Mouse (Mus musculus) embryonic facial prominence, embryonic 10.5 days (tissue): ENCODE data around the gene Nol9. TPM values are rescaled to one million over a fixed set of nuclear protein-coding genes. Genes with fewer than 3 reads are reported as not detected.

Experiments used
- DNase-seq: peaks from one replicate; pipeline ENCODE4 v3.0.0-alpha.2; 2017; ENCODE audit warnings: low spot score
- H3K27ac ChIP-seq: fragments of 300-500 bp; sonication (generic); replicated peaks from 2 replicates; pipeline ENCODE4 v1.5.1; 2016; ENCODE audit warnings: mild to moderate bottlenecking
- H3K27me3 ChIP-seq: fragments of 300-500 bp; sonication (generic); replicated peaks from 2 replicates; pipeline ENCODE4 v1.6.1; 2016; ENCODE audit warnings: low read depth, mild to moderate bottlenecking; ENCODE audit not compliant: poor library complexity, severe bottlenecking
- H3K36me3 ChIP-seq: fragments of 300-500 bp; sonication (generic); replicated peaks from 2 replicates; pipeline ENCODE4 v1.6.1; 2016; ENCODE audit warnings: mild to moderate bottlenecking, moderate library complexity
- H3K4me1 ChIP-seq: fragments of 300-500 bp; sonication (generic); 2 replicates; pipeline ENCODE4 v1.6.1; 2016
- H3K4me3 ChIP-seq: fragments of 300-500 bp; sonication (generic); 2 replicates; pipeline ENCODE4 v1.5.1; 2016; ENCODE audit warnings: mild to moderate bottlenecking, moderate library complexity
- H3K9me3 ChIP-seq: fragments of 300-500 bp; sonication (generic); 2 replicates; pipeline ENCODE4 v1.6.1; 2016; ENCODE audit warnings: mild to moderate bottlenecking
- WGBS: fragments of 180-500 bp; shearing (Covaris S2); methylation state at CpG from one replicate; pipeline ENCODE4 v1.1.7; 2016; 5-methylcytosine and 5-hydroxymethylcytosine counted together
- polyA plus RNA-seq: library from polyadenylated mRNA; unstranded; fragments of >200 nt; fragmentation: Nextera tagmentation; extraction: Ambion mirVana; gene quantifications from 2 replicates; pipeline ENCODE4 v1.2.1, GENCODE M21; 2016

Gene Nol9
- polyA plus RNA-seq, 1 experiment from 2014 or later, result 43.7 TPM

- H3K36me3 ChIP-seq, result no peaks in the 10 kb centered on the region
- no peak for DNase-seq
- peaks cover 17% of the 10 kb centered on the region for H3K4me1 ChIP-seq
- H3K9me3 ChIP-seq, result no peaks in the 10 kb centered on the region
- H3K4me3 ChIP-seq, result no peak overlapping the region
- 95% methylated on average over 3 of the region's 3 CpGs for WGBS
- no peak overlapping the region for H3K27ac ChIP-seq
- peaks cover 13% of the 10 kb centered on the region for H3K27me3 ChIP-seq
Measured at GRCm38 (mm10) chr4:152002063-152002462, 37.1 kb upstream of the Nol9 start.

GRCm38 (mm10) chr4:152006137-152006536 lies 33.0 kb upstream of the Nol9 start:
- peaks cover 44% of the 10 kb centered on the region for H3K4me1 ChIP-seq
- no peak overlapping the region for H3K4me3 ChIP-seq
- no peaks in the 10 kb centered on the region for H3K36me3 ChIP-seq
- WGBS, result 72% methylated on average over 6 of the region's 6 CpGs
- no peaks in the 10 kb centered on the region for H3K9me3 ChIP-seq
- no peak overlapping the region for H3K27ac ChIP-seq
- no peak for DNase-seq
- peaks cover 22% of the 10 kb centered on the region for H3K27me3 ChIP-seq

- H3K36me3 ChIP-seq, result peaks cover under 1% of the 10 kb centered on the region; the same call in 1 of the 2 replicates
- no peaks in the 10 kb centered on the region for H3K9me3 ChIP-seq
- H3K27me3 ChIP-seq, result peaks cover 22% of the 10 kb centered on the region
- 6% methylated on average over 3 of the region's 3 CpGs for WGBS
- 0 out of 2 replicates have a peak overlapping the region, but pooled peaks have one; percentile 11 for H3K4me3 ChIP-seq
- no peak overlapping the region for H3K27ac ChIP-seq
- DNase-seq, result no peak
- peaks cover 51% of the 10 kb centered on the region for H3K4me1 ChIP-seq
Measured at GRCm38 (mm10) chr4:152006812-152007211, 32.3 kb upstream of the Nol9 start.

GRCm38 (mm10) chr4:152007481-152008147 lies 31.5 kb upstream of the Nol9 start:
- DNase-seq, result no peak
- Histone ChIP-seq H3K36me3 (peaks cover 8% of the 10 kb centered on the region), H3K4me1 (peaks cover 54% of the 10 kb centered on the region), H3K27me3 (peaks cover 22% of the 10 kb centered on the region), H3K27ac (no peak overlapping the region), H3K4me3 (peak overlapping the region; percentile 78), H3K9me3 (no peaks in the 10 kb centered on the region)
- WGBS, result 5% methylated on average over 8 of the region's 8 CpGs

DNA sequence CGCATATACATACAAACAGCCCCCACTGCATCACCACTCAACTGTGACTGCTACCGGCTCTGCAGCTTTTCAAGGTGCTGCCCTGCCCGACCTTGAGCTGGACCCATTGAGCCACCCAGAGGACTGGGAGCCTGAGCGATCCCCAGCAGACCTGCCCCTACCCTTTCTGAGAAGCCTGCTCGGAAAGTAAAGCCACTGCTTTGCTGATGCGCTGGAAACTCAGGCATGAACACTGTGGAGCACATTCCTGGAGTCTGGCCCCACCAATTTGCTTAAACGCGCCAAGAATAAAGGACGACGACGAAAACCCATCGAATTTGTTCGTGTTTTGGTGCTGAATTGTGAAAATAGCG lies 31.0 kb upstream of the Nol9 start:
- Histone ChIP-seq H3K27me3 (peaks cover 22% of the 10 kb centered on the region), H3K27ac (no peak overlapping the region), H3K9me3 (no peaks in the 10 kb centered on the region), H3K4me1 (peaks cover 54% of the 10 kb centered on the region), H3K36me3 (peaks cover 13% of the 10 kb centered on the region), H3K4me3 (peak overlapping the region; percentile 78)
- no peak for DNase-seq
- 1% methylated on average over 14 of the region's 14 CpGs for WGBS

DNA sequence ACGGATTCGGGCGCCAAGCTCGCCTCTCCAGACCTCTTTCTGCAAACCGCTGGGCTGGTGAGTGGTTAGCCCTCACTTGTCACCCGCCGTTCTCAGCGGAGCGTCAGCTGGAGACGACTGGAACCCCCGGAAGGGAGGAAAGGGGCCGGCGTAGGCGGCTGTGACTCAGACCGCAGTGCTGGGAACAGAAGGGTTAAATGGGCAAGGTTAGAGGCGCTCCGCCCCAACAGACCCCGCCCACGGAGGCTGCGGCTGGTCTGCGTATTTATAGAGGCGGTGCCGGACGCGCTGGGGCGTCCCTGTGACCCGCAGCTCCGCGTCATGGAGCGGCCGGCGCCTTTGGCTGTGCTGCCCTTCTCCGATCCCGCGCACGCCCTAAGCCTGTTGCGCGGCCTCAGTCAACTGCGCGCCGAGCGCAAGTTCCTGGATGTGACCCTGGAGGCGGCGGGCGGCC lies 30.5 kb upstream of the Nol9 start, which contains the start of gene Klhl21:
Klhl21 (plus strand) TSS at position 182 of the 454 bp plus-strand sequence.
- peak within 1 kb of the TSS; percentile 83 for H3K27ac ChIP-seq
- DNase-seq, result peak; percentile 96
- H3K27me3 ChIP-seq, result peaks cover 22% of the 10 kb centered on the region
- no peaks in the 10 kb centered on the region for H3K9me3 ChIP-seq
- peaks cover 19% of the 10 kb centered on the region for H3K36me3 ChIP-seq
- H3K4me1 ChIP-seq, result peaks cover 54% of the 10 kb centered on the region
- WGBS, result under 1% methylated on average over 45 of the region's 45 CpGs
- peak within 1 kb of the TSS; percentile 78 for H3K4me3 ChIP-seq

DNA sequence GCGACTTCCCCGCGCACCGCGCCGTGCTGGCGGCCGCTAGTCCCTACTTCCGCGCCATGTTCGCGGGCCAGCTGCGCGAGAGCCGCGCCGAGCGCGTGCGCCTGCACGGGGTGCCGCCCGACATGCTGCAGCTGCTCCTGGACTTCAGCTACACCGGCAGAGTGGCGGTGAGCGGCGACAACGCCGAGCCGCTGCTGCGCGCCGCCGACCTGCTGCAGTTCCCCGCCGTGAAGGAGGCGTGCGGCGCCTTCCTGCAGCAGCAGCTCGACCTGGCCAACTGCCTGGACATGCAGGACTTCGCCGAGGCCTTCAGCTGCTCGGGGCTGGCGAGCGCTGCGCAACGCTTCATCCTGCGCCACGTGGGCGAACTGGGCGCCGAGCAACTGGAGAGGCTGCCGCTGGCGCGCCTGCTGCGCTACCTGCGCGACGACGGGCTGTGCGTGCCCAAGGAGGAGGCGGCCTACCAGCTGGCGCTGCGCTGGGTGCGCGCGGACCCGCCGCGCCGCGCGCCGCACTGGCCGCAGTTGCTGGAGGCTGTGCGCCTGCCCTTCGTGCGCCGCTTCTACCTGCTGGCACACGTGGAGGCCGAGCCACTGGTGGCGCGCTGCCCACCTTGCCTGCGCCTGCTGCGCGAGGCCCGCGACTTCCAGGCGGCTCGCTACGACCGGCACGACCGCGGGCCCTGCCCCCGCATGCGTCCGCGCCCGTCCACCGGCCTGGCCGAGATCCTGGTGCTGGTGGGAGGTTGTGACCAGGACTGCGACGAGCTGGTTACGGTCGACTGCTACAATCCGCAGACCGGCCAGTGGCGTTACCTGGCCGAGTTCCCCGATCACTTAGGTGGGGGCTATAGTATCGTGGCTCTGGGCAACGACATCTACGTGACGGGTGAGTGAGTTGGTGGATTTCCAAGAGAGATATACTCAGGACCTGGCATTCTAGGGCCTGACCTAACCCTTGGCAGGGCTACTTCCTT lies 29.8 kb upstream of the Nol9 start:
- Histone ChIP-seq H3K4me1 (peaks cover 54% of the 10 kb centered on the region), H3K27ac (peak overlapping the region; percentile 83), H3K36me3 (peaks cover 26% of the 10 kb centered on the region), H3K27me3 (peaks cover 22% of the 10 kb centered on the region), H3K4me3 (peak overlapping the region; percentile 78), H3K9me3 (no peaks in the 10 kb centered on the region)
- WGBS, result under 1% methylated on average over 115 of the region's 115 CpGs
- peak; percentile 74 for DNase-seq

DNA sequence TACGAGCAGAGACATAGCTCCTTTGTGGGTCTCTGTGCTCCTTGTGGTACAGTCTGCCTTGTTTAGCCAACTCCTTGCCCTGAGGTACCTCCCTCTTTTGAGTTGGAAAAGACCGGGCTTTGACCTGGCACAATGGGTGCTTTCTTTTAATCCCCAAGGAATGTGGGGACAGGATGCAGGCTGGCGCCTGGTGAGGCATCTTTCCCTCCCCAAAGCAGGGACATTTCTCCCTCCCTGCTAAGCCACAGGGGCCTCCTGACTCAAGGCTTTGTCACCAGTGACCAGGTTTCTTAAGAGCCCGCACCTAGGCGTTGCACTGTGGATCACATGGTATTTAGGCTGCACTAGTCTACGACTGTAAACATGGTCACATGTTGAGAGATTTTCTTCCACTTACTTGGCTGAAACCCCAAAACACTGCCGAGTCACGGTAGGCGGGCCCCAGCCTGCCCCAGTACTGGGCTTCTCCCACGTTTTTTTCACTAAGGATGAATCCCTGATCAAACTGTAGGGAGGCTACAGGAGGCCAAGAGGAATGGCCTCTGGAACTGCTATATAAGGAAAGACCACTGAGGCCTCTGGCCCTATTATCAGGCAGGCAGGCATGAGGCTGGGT lies 28.9 kb upstream of the Nol9 start:
- H3K4me1 ChIP-seq, result peaks cover 54% of the 10 kb centered on the region
- peak overlapping the region; percentile 83 for H3K27ac ChIP-seq

DNA sequence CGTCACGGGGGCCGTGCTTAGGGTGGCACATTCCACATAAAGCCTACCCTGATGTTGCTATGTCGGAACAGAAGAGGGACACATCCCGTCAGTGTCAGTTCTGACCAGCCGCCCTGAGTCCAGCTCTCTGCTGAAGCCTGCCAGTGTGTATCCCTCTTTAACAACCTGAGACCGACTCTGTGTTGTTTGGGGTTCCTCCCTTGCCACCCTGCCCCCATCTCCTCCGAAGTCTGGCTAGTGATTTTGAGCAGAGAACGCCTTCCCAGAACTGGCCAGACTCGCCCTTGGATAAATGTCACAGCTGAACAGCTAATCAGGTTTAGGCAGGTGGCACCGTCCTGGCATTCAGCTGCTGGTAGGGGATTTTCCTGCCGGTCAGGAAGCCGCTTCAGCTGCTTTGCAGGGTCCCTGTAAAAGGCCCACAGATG lies 28.4 kb upstream of the Nol9 start:
- H3K4me3 ChIP-seq, result peak overlapping the region; percentile 78
- no peak for DNase-seq
- peaks cover 39% of the 10 kb centered on the region for H3K36me3 ChIP-seq
- WGBS, result 8% methylated on average over 13 of the region's 13 CpGs
- H3K27ac ChIP-seq, result peak overlapping the region; percentile 83; the same call in 1 of the 2 replicates
- H3K27me3 ChIP-seq, result peaks cover 22% of the 10 kb centered on the region
- peaks cover 52% of the 10 kb centered on the region for H3K4me1 ChIP-seq
- H3K9me3 ChIP-seq, result no peaks in the 10 kb centered on the region

More for the DNA sequence above, 28.9 kb upstream of the Nol9 start:
- peak; percentile 41 for DNase-seq
- Histone ChIP-seq H3K9me3 (no peaks in the 10 kb centered on the region), H3K4me3 (peak overlapping the region; percentile 78), H3K36me3 (peaks cover 34% of the 10 kb centered on the region), H3K27me3 (peaks cover 22% of the 10 kb centered on the region)
- WGBS, result under 1% methylated on average over 10 of the region's 10 CpGs

DNA sequence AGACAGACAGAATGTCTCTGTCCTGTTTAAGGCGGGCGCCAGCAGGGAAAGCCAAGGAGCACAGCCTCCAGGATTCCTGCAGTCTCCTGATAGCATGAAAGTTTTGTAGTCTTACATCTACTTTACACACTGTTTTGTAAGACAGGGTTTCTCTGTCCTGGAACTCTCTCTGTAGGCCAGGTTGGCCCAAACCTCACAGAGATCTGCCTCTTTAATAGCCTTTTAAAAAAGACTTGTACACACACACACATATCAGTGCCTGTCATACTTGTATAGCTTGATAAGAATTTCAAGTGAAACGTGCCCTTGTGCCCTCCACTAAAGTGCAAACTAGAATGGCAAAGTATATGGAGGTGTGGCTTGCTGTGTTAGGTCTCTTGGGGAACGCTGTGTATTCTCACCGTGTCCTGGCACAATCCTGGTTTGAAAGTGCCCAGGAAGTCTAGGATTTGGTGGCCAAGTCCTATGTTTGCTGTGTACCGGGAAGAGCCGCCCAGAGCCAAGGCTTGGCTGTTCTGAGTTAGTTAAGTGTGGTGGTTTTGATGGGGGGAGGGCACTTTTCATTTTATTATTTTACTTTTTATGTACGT lies 27.9 kb upstream of the Nol9 start:
- Histone ChIP-seq H3K4me1 (peaks cover 52% of the 10 kb centered on the region), H3K9me3 (no peaks in the 10 kb centered on the region), H3K4me3 (peak overlapping the region; percentile 78), H3K36me3 (peaks cover 44% of the 10 kb centered on the region), H3K27me3 (peaks cover 22% of the 10 kb centered on the region), H3K27ac (no peak overlapping the region)
- DNase-seq, result no peak
- WGBS, result 74% methylated on average over 8 of the region's 8 CpGs

DNA sequence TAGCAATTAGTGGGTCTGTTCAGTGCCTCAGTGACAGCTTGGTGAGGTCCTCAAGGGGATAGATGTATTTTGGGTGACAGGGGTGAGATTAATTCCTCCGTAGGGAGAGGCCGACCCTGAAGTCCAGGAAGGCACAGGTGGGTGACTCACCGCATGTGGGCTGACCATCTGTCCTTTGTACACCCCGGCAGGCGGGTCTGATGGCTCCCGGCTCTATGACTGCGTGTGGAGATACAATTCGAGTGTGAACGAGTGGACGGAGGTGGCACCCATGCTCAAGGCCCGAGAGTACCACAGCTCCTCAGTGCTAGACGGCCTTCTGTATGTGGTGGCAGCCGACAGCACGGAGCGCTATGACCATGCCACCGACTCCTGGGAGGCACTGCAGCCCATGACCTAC lies 27.0 kb upstream of the Nol9 start:
- H3K27ac ChIP-seq, result no peak overlapping the region
- no peak overlapping the region for H3K4me3 ChIP-seq
- peaks cover 52% of the 10 kb centered on the region for H3K36me3 ChIP-seq
- WGBS, result 94% methylated on average over 16 of the region's 16 CpGs
- H3K4me1 ChIP-seq, result peaks cover 46% of the 10 kb centered on the region
- DNase-seq, result no peak
- H3K9me3 ChIP-seq, result no peaks in the 10 kb centered on the region
- H3K27me3 ChIP-seq, result peaks cover 13% of the 10 kb centered on the region
